Mouse (Mus musculus) forelimb bud, embryonic 11.5 days (tissue): ENCODE data around the gene Fgd6.

ENCODE experiments used
- DNase-seq: peaks from one replicate; pipeline ENCODE4 v3.0.0-alpha.2; 2012; ENCODE audit warnings: low read depth, low spot score

Fgd6 gene

GRCm38 (mm10) chr10:94183199-94183598, 147.4 kb downstream of the Fgd6 start:
- no peak for DNase-seq
